Mouse (Mus musculus) gastrocnemius, adult 2 months (tissue): ENCODE measurements at regions not wholly inside any gene's neighbourhood (a gene's known extent, or its start where the extent isn't known, plus 50 kb on each side); places are given as distances from the start of the nearest gene placed in this dataset.

Experiments used
- DNase-seq: peaks from one replicate; pipeline ENCODE4 v3.0.0; 2022
- H3K27ac ChIP-seq: fragments of 200-600 bp; 2 replicates; pipeline ENCODE4 v1.8.1; 2022; ENCODE audit warnings: mild to moderate bottlenecking
- H3K4me3 ChIP-seq: fragments of 200-600 bp; 2 replicates; pipeline ENCODE4 v1.8.1; 2022; ENCODE audit warnings: mild to moderate bottlenecking, moderate library complexity
- CTCF ChIP-seq: fragments of 200-600 bp; IDR thresholded peaks from 2 replicates; pipeline ENCODE4 v1.8.1; 2022; ENCODE audit warnings: antibody characterized with exemption, mild to moderate bottlenecking, moderate library complexity
- intact Hi-C: fragments of 180-260 bp; cut with DNase I; formaldehyde crosslinking; loops from one replicate; pipeline ENCODE4 v1.15.1; 2025

DNA sequence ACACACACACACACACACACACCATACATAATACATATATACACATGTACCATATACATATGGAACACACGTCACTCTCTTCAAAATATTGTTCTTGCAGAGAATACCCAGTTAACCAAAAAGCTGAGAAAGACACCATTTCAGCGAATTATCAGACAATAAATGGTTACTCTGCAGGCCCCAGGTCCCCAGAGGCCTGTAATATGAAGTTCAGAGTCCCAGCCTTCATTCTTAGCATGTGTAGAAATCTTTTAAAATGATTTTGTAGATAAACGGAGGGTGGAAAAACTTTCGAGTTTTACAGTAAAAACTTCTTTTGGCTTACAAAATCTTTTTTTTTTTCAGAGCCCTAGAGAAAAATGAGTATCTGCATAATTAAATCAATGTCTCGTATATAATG lies 58.7 kb upstream of the Sash1 start:
- intact Hi-C loops: no loop called here
- Histone ChIP-seq H3K27ac (peak overlapping the region; percentile 75), H3K4me3 (peak overlapping the region; percentile 59)
- TF ChIP-seq CTCF: no peak
- no peak for DNase-seq

DNA sequence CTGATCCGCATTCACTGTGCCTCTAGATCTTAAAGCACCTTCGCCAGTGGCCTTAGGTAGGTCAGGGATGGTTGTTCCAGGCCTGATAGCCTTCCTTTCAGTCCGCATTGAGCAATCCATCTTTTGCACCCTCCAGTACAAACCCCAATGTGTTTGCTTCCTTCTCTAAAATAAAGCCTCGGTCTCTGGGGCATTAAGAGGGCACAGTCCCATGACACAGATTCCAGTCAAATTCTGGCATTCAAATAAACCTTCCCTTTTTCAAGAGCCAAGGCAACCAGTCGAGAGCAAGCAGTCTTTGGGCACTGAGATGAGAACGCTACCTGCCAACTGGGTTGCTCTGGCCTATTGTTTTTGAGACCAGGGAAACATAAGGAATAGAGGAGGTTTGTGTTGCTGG lies 57.8 kb upstream of the Sash1 start:
- peak overlapping the region; percentile 63 for H3K27ac ChIP-seq
- DNase-seq: no peak
- no peak overlapping the region for H3K4me3 ChIP-seq
- intact Hi-C loops: no loop called here
- TF ChIP-seq CTCF: no peak

DNA sequence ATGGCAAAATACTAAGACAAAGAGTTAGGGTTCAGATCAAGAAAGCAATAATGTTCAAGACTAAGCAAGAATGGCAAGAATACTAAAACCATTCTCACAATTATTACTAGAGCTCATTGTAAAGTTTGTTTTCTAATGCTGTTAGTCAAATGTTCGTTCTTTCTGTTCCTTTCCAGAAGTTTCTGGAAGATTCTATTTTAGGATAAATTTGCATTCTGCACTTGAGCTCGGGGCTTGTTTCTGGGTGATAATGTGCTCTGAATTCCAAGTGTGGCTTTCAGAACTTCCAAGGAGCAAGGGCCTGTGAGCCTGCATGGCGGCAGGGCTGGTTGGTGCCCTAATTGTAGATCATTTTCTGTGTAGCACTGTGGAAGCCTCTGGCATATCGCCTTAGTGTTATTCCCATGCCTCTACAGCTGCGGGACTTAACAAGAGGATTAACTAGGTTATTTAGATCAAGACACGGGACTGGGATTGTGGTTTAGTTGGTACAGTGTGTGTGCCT lies 57.1 kb upstream of the Sash1 start:
- no peak for TF ChIP-seq CTCF
- no peak overlapping the region for H3K27ac ChIP-seq
- H3K4me3 ChIP-seq: no peak overlapping the region
- intact Hi-C loops: no loop called here
- DNase-seq: no peak

DNA sequence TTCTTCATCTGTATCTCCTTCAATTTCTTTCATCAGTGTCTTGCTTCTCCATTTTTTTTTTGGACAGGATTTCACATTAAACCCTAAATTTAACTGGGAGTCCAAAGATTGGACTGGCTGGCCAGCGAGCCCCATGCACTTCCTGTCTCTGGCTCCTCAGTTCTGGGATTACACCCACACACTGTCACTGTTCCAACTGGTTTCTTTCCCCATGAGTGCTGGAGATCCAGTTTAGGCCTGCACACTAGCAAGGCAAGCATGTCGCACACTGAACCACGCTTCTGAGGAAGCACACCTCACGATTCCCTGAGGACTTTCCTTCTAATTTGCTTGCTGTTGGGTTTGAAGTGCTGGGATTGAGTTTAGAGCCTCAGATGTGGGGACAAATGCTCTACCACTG lies 50.5 kb upstream of the Sash1 start:
- no peak for TF ChIP-seq CTCF
- DNase-seq: peak; percentile 36
- Histone ChIP-seq H3K27ac (peak overlapping the region; percentile 69), H3K4me3 (no peak overlapping the region)
- intact Hi-C loops: no loop called here
